Mouse (Mus musculus) adrenal gland, adult 2 months (tissue): ENCODE results near the gene Emcn. TPM values are rescaled to one million over a fixed set of nuclear protein-coding genes. Genes with fewer than 3 reads are reported as not detected.

ENCODE experiments used
- DNase-seq: peaks from one replicate; pipeline ENCODE4 v3.0.0; 2021
- polyA plus RNA-seq: library from polyadenylated mRNA; depleted of rRNA; stranded (reverse); fragments of >200 nt; gene quantifications from 2 replicates; pipeline ENCODE4 v1.2.3, GENCODE M21; 2012
- total RNA-seq, 2 experiments: library from RNA; stranded (reverse); gene quantifications; 2 replicates each; pipeline ENCODE4 v1.2.3; 2021

Gene Emcn
- total and polyA plus RNA-seq, 3 experiments: 27.9 to 144 (median 97.8) TPM

GRCm38 (mm10) chr3:137395588-137395987 lies 54.7 kb downstream of the Emcn start:
- DNase-seq: no peak

DNA sequence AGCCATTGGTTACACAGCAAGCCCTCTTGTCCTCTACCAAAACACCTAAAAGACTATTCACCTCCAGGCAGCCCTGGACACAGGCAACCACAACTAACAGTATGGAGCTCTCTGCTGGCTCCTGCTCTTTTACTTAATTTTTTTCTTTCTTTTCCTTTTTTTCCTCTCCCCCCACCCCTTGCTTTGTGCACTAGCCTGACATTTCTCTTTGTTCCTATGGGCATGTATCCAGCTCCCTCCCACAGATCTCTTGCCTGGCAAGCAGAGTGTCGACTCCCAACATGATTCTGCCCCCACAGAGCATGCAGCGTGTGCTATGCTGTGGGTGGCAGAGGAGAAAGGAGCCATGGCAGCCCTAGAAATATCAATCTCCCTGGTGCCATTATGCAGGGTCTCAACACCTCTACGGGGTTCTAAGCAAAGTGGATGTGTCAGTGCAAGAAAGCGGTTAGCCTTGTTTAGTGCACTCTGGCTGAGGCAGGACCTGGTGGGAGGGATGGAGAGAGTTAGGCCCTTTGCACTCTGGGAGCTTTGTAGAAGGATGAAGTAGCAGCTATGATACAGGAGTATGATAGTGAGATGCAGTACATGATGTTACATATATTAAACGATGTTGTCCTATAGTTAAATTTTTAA lies 74.7 kb downstream of the Emcn start:
- DNase-seq: no peak

DNA sequence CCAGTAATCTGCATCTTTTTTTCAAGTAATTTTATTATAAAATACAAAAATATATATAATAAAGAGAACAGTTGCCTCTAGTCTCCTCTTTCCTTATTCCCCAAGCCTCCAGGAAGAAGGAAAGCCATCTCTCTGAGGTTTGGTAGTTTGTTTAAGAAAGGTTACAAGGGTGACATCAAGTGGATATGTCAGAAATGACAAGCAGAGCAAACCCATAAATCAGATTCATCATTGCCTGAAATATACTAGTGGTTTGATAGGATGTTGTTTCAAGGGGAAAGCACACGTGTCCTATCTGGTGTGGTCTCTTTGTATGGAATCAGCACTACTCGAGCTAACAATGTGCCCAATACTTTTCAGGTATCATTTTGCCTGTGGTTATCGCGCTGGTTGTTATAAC lies 77.8 kb downstream of the Emcn start:
- no peak for DNase-seq

GRCm38 (mm10) chr3:137429516-137429915 lies 88.6 kb downstream of the Emcn start:
- no peak for DNase-seq

GRCm38 (mm10) chr3:137464902-137465629 lies 124.2 kb downstream of the Emcn start:
- DNase-seq: no peak

DNA sequence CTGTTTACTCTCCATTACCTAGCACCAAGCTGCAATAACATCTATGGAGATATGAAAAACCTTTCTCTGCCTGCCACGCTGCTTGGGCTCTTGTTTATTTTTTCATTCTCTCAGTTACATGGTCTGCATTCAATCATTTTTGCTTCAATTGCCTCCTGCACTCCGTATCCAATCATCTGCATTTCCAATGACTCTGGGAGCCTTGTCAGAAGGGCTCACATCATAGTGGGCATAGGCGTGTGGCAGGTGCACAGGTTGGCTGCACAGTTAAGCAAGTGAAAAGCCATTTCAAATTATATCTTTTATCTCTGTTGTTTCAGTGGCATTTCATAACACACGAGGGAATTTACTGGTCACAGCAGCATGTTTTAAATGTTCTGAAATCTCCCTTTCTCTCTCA lies 125.1 kb downstream of the Emcn start:
- no peak for DNase-seq

DNA sequence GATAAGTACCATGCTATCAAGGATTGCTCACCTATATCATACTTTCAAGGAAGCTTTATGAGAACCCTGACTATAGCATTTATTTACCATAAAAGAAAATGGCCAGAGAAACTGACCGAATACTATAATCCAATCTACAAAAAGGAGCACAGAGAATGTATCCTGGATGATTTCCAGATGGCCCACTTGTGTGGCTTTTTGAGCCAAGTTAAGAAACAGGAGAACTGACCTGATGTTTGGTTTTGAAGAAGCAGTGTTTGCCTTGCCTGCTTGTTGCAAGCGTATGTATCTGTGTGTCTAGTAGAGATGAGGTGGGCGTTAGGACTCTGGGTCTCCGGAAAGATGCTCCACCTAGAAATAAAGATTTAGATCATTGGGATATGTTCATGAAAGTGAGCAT lies 125.9 kb downstream of the Emcn start:
- no peak for DNase-seq

DNA sequence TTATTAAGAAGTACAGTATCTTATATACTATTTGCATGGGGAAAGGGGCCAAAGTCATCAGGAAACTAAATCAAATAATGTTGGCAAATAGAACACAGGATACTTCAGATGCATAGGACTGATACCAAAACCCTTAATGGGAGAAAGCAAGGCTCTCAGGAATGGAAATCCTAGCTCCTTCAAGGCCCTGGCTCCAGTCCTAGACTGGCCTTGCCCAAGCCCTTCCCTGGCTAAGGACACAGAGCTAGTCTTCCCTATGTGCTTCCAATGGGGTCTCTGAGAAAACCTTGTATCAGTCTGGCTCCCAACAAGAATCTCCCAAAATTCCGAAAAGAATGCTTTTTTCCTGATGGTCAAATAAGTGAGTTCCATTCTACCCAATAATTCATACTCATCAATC lies 126.5 kb downstream of the Emcn start:
- DNase-seq: no peak

DNA sequence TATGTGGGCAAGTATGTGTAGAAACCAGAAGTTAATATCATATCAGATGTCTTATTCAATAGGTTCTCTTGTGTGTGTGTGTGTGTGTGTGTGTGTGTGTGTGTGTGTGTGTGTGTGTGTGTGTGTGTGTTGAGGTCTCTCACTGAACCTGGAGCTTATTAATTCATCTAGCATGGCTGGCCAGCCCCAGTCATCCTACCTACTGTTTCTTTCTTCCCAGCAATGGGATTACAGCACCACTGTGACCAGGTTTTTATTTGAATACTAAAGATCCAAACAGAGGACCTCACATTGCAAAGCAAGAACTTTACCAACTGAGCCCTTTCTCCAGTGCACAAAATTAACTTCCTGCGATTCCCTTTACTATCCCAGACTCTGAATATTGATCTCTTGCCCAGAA lies 131.3 kb downstream of the Emcn start:
- DNase-seq: no peak

- no peak for DNase-seq
These were observed 139.0 kb downstream of the Emcn start for GRCm38 (mm10) chr3:137479761-137480339.

- no peak for DNase-seq
These were observed 140.3 kb downstream of the Emcn start for GRCm38 (mm10) chr3:137481157-137481556.
